In the genomic region with DNA sequence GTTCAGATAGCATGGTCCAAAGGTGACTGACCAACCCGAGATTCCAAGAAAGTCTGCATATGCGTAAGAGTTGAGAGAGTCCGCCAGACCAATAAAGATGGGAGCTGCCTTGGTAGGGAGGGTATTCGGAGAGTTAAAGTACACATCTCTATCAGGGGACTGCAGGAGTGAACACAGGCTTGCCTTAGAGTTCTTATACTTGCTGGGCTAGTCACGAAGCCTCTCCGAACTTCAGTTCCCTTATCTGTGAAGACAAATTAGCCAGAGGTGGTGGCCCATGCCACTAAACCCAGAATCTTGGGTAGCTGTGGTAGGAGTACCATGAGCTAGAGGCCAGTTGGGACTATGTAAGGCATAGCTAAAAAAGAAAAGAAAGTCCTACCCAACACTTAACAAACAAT, we compare ENCODE assay signal across 8 mouse cellular contexts. TPM values are rescaled to one million over a fixed set of nuclear protein-coding genes. Genes with fewer than 3 reads are reported as not detected.
DNase-seq lines count a peak whose midpoint lies in the region; ATAC-seq lines count a peak whose summit lies in the region.

No protein-coding gene starts in this region.

- H3K27me3 ChIP-seq in liver, embryonic 12.5 days (replicated peaks), result no peaks in the 10 kb centered on the region
- H3K27me3 ChIP-seq in stomach, embryonic 16.5 days (ENCODE audit: control insufficient read depth, insufficient read depth, low read length), result no peaks in the 10 kb centered on the region

- peak overlapping the region; percentile 88 for H3K4me2 ChIP-seq in liver, embryonic 12.5 days
- peak overlapping the region; percentile 80 for H3K4me2 ChIP-seq in stomach, embryonic 16.5 days (ENCODE audit: low read depth, low read length)

- WGBS in liver, embryonic 12.5 days (ENCODE audit: insufficient replicate concordance), result 16% methylated on average over 6 of the region's 6 CpGs
- WGBS in stomach, embryonic 16.5 days, result 45% methylated on average over 6 of the region's 6 CpGs

- peak; percentile 7 to 24; a peak in 1 of 4 replicates for ATAC-seq in hematopoietic stem cell, adult 5-6 weeks (replicated peaks in 1 of 2; ENCODE audit: insufficient read depth in 1 of 2, low FRiP score in 2 of 2, low TSS enrichment in 1 of 2, low read depth in 1 of 2, poor library complexity in 2 of 2, severe bottlenecking in 2 of 2)
- peak; percentile 64 for ATAC-seq in liver, embryonic 12.5 days
- peak; percentile 66 for ATAC-seq in stomach, embryonic 16.5 days (ENCODE audit: insufficient read depth, low FRiP score)

- peaks cover 37% of the 10 kb centered on the region for H3K4me1 ChIP-seq in liver, embryonic 12.5 days
- peaks cover 8% of the 10 kb centered on the region; the same call in 1 of the 2 replicates for H3K4me1 ChIP-seq in stomach, embryonic 16.5 days (ENCODE audit: control insufficient read depth, insufficient read depth, low read length)

- peak; percentile 22 for DNase-seq in embryo, embryonic 10.5 days (ENCODE audit: low spot score)
- no peak for DNase-seq in embryo, embryonic 11 days
- DNase-seq in MEL-GATA-1-ER (ENCODE audit: extremely low read depth, low read depth), result peak; percentile 53
- DNase-seq in retina, embryonic 14.5 days (ENCODE audit: low spot score), result no peak
- no peak for DNase-seq in frontal cortex, postnatal 14 days (ENCODE audit: low spot score in 2 of 2)

- H3K36me3 ChIP-seq in liver, embryonic 12.5 days, result peaks cover 8% of the 10 kb centered on the region
- H3K36me3 ChIP-seq in stomach, embryonic 16.5 days (ENCODE audit: control insufficient read depth, insufficient read depth, low read length), result no peaks in the 10 kb centered on the region

- H3K9ac ChIP-seq in liver, embryonic 12.5 days, result peak overlapping the region; percentile 97
- H3K9ac ChIP-seq in stomach, embryonic 16.5 days (ENCODE audit: low read length), result 0 out of 2 replicates have a peak overlapping the region, but pooled peaks have one; percentile 39

- peak overlapping the region; percentile 99 for H3K27ac ChIP-seq in liver, embryonic 12.5 days
- H3K27ac ChIP-seq in stomach, embryonic 16.5 days (ENCODE audit: low read length), result peak overlapping the region; percentile 99

- H3K9me3 ChIP-seq in liver, embryonic 12.5 days (replicated peaks), result no peaks in the 10 kb centered on the region
- H3K9me3 ChIP-seq in stomach, embryonic 16.5 days (replicated peaks; ENCODE audit: control insufficient read depth, low read length), result no peaks in the 10 kb centered on the region

- peak overlapping the region; percentile 84 for H3K4me3 ChIP-seq in liver, embryonic 12.5 days
- peak overlapping the region; percentile 99; the same call in 1 of the 2 replicates for H3K4me3 ChIP-seq in stomach, embryonic 16.5 days (replicated peaks; ENCODE audit: low read length)

RNA-seq across cellular contexts. Expression of gene Dennd6a, which starts 5.1 kb away (rescaled TPM):
- total RNA-seq in hematopoietic stem cell, adult 5-6 weeks (2017), result 47.7 and 51.9 TPM in 2 replicates
- polyA plus RNA-seq in liver, embryonic 12.5 days (2016; fragmentation: Nextera tagmentation; extraction: Ambion mirVana), result 18.2 and 19.3 TPM in 2 replicates
- 23.2 and 23.7 TPM in 2 replicates for polyA plus RNA-seq in stomach, embryonic 16.5 days (2015; fragmentation: Nextera tagmentation; extraction: Ambion mirVana)

RNA-seq across cellular contexts. Expression of gene Slmap, which starts 44.1 kb away (rescaled TPM):
- total RNA-seq in hematopoietic stem cell, adult 5-6 weeks (2017), result 63.6 and 69.5 TPM in 2 replicates
- 20.2 and 20.6 TPM in 2 replicates for polyA plus RNA-seq in liver, embryonic 12.5 days (2016; fragmentation: Nextera tagmentation; extraction: Ambion mirVana)
- polyA plus RNA-seq in stomach, embryonic 16.5 days (2015; fragmentation: Nextera tagmentation; extraction: Ambion mirVana), result 59.1 and 60.6 TPM in 2 replicates

RNA-seq across cellular contexts. Expression of gene Arf4, which starts 59.1 kb away (rescaled TPM):
- total RNA-seq in hematopoietic stem cell, adult 5-6 weeks (2017), result 101 and 152 TPM in 2 replicates
- 203 and 206 TPM in 2 replicates for polyA plus RNA-seq in liver, embryonic 12.5 days (2016; fragmentation: Nextera tagmentation; extraction: Ambion mirVana)
- 645 and 647 TPM in 2 replicates for polyA plus RNA-seq in stomach, embryonic 16.5 days (2015; fragmentation: Nextera tagmentation; extraction: Ambion mirVana)

Comparison
In these comparisons a context has a peak if more than half of its experiments do, and no peak if none do; other contexts are left out.
1. DNase-seq: peak in embryo, embryonic 10.5 days (single experiment) and MEL-GATA-1-ER (single experiment); none in embryo, embryonic 11 days (single experiment), retina, embryonic 14.5 days (single experiment) and frontal cortex, postnatal 14 days (0 of 2).
2. ATAC-seq: peak in every context shown above with its lines; median percentile 66 in stomach, embryonic 16.5 days; 64 in liver, embryonic 12.5 days; 16 in hematopoietic stem cell, adult 5-6 weeks.